Mouse (Mus musculus) midbrain, embryonic 12.5 days (tissue): Measurements from ENCODE around the gene Ccdc120. TPM values are rescaled to one million over a fixed set of nuclear protein-coding genes. Genes with fewer than 3 reads are reported as not detected.

Experiments used
- ATAC-seq: fragments of 200-750 bp; cut with Nextera tagmentation; 2 replicates; pipeline ENCODE4 v1.8.0; 2017; ENCODE audit warnings: low read depth, moderate TSS enrichment, moderate library complexity; ENCODE audit not compliant: low FRiP score
- H3K27ac ChIP-seq: fragments of 300-500 bp; sonication (generic); replicated peaks from 2 replicates; pipeline ENCODE4 v1.5.1; 2016; ENCODE audit warnings: mild to moderate bottlenecking
- H3K27me3 ChIP-seq: fragments of 300-500 bp; sonication (generic); 2 replicates; pipeline ENCODE4 v1.6.1; 2016; ENCODE audit warnings: mild to moderate bottlenecking
- H3K36me3 ChIP-seq: fragments of 300-500 bp; sonication (generic); 2 replicates; pipeline ENCODE4 v1.6.1; 2016
- H3K4me1 ChIP-seq: fragments of 300-500 bp; sonication (generic); 2 replicates; pipeline ENCODE4 v1.6.1; 2016
- H3K4me2 ChIP-seq: fragments of 300-500 bp; sonication (generic); replicated peaks from 2 replicates; pipeline ENCODE4 v1.6.1; 2016; ENCODE audit warnings: mild to moderate bottlenecking, moderate library complexity
- H3K4me3 ChIP-seq: fragments of 300-500 bp; sonication (generic); 2 replicates; pipeline ENCODE4 v1.5.1; 2016; ENCODE audit warnings: mild to moderate bottlenecking
- H3K9ac ChIP-seq: fragments of 300-500 bp; sonication (generic); replicated peaks from 2 replicates; pipeline ENCODE4 v1.6.1; 2016; ENCODE audit warnings: mild to moderate bottlenecking, moderate library complexity
- H3K9me3 ChIP-seq: fragments of 300-500 bp; sonication (generic); 2 replicates; pipeline ENCODE4 v1.6.1; 2016; ENCODE audit warnings: mild to moderate bottlenecking
- WGBS: fragments of 180-500 bp; shearing (Covaris S2); methylation state at CpG from one replicate; pipeline ENCODE4 v1.1.7; 2016; 5-methylcytosine and 5-hydroxymethylcytosine counted together
- polyA plus RNA-seq: library from polyadenylated mRNA; unstranded; fragments of >200 nt; fragmentation: Nextera tagmentation; extraction: Ambion mirVana; gene quantifications from 2 replicates; pipeline ENCODE4 v1.2.1, GENCODE M21; 2016

The Ccdc120 gene
- polyA plus RNA-seq, 1 experiment from 2014 or later, result 34.1 TPM

- Histone ChIP-seq H3K4me2 (no peak overlapping the region), H3K4me1 (no peaks in the 10 kb centered on the region), H3K9ac (no peak overlapping the region), H3K9me3 (no peaks in the 10 kb centered on the region), H3K27me3 (no peaks in the 10 kb centered on the region), H3K4me3 (no peak overlapping the region), H3K27ac (no peak overlapping the region), H3K36me3 (no peaks in the 10 kb centered on the region)
- 63% methylated on average over 5 of the region's 5 CpGs for WGBS
- no peak for ATAC-seq
Measured at GRCm38 (mm10) chrX:7743470-7743869, 7.2 kb downstream of the Ccdc120 start.

GRCm38 (mm10) chrX:7741103-7741502 is 9.6 kb downstream of the Ccdc120 start:
- Histone ChIP-seq H3K9me3 (no peaks in the 10 kb centered on the region), H3K27me3 (no peaks in the 10 kb centered on the region), H3K36me3 (peaks cover 5% of the 10 kb centered on the region; the same call in 1 of the 2 replicates), H3K4me2 (no peak overlapping the region), H3K9ac (no peak overlapping the region), H3K4me3 (no peak overlapping the region), H3K27ac (no peak overlapping the region), H3K4me1 (no peaks in the 10 kb centered on the region)
- ATAC-seq, result no peak
- whole genome bisulfite sequencing, result 77% methylated on average over 5 of the region's 5 CpGs

GRCm38 (mm10) chrX:7740082-7740819 is 10.5 kb downstream of the Ccdc120 start:
- Histone ChIP-seq H3K27ac (no peak overlapping the region), H3K27me3 (no peaks in the 10 kb centered on the region), H3K4me1 (no peaks in the 10 kb centered on the region), H3K9me3 (no peaks in the 10 kb centered on the region), H3K36me3 (peaks cover 5% of the 10 kb centered on the region; the same call in 1 of the 2 replicates), H3K9ac (no peak overlapping the region), H3K4me2 (no peak overlapping the region), H3K4me3 (no peak overlapping the region)
- no peak for ATAC-seq
- WGBS, result 69% methylated on average over 10 of the region's 10 CpGs

GRCm38 (mm10) chrX:7739336-7740081 is 11.2 kb downstream of the Ccdc120 start:
- no peaks in the 10 kb centered on the region for H3K4me1 ChIP-seq
- no peak overlapping the region for H3K27ac ChIP-seq
- H3K9ac ChIP-seq, result no peak overlapping the region
- no peak overlapping the region for H3K4me2 ChIP-seq
- ATAC-seq, result no peak
- no peak overlapping the region for H3K4me3 ChIP-seq
- no peaks in the 10 kb centered on the region for H3K9me3 ChIP-seq
- 74% methylated on average over 14 of the region's 14 CpGs for whole genome bisulfite sequencing
- H3K27me3 ChIP-seq, result no peaks in the 10 kb centered on the region
- peaks cover 5% of the 10 kb centered on the region; the same call in 1 of the 2 replicates for H3K36me3 ChIP-seq

- no peak overlapping the region for H3K4me3 ChIP-seq
- H3K27me3 ChIP-seq, result no peaks in the 10 kb centered on the region
- H3K9ac ChIP-seq, result no peak overlapping the region
- ATAC-seq, result no peak
- H3K36me3 ChIP-seq, result peaks cover 5% of the 10 kb centered on the region; the same call in 1 of the 2 replicates
- H3K9me3 ChIP-seq, result no peaks in the 10 kb centered on the region
- H3K4me2 ChIP-seq, result no peak overlapping the region
- 42% methylated on average over 23 of the region's 26 CpGs for WGBS
- no peak overlapping the region for H3K27ac ChIP-seq
- 0 out of 2 replicates have a peak, but pooled peaks cover 5% of the 10 kb centered on the region for H3K4me1 ChIP-seq
Measured at GRCm38 (mm10) chrX:7733571-7734156, 17.0 kb downstream of the Ccdc120 start.

- Histone ChIP-seq H3K4me2 (peak overlapping the region; percentile 58), H3K27me3 (no peaks in the 10 kb centered on the region), H3K4me3 (peak overlapping the region; percentile 49), H3K27ac (peak overlapping the region; percentile 60; the same call in 1 of the 2 replicates), H3K9me3 (no peaks in the 10 kb centered on the region), H3K9ac (peak overlapping the region; percentile 61), H3K4me1 (0 out of 2 replicates have a peak, but pooled peaks cover 9% of the 10 kb centered on the region), H3K36me3 (peaks cover 16% of the 10 kb centered on the region; the same call in 1 of the 2 replicates)
- 38% methylated on average over 4 of the region's 4 CpGs for WGBS
- no peak; the same call in none of the 2 replicates for ATAC-seq
Measured at GRCm38 (mm10) chrX:7728922-7729265, 21.8 kb downstream of the Ccdc120 start.

GRCm38 (mm10) chrX:7728215-7728921 is 22.3 kb downstream of the Ccdc120 start, which contains the start of gene Praf2:
Gene Praf2 (plus strand): TSS chrX:7728439.
- WGBS, result 24% methylated on average over 42 of the region's 42 CpGs
- peak within 1 kb of the TSS; percentile 60 for H3K27ac ChIP-seq
- peak; percentile 94 for ATAC-seq
- 0 out of 2 replicates have a peak, but pooled peaks cover 9% of the 10 kb centered on the region for H3K4me1 ChIP-seq
- no peaks in the 10 kb centered on the region for H3K27me3 ChIP-seq
- peaks cover 16% of the 10 kb centered on the region; the same call in 1 of the 2 replicates for H3K36me3 ChIP-seq
- peak within 1 kb of the TSS; percentile 49 for H3K4me3 ChIP-seq
- H3K9ac ChIP-seq, result peak within 1 kb of the TSS; percentile 61
- H3K9me3 ChIP-seq, result no peaks in the 10 kb centered on the region
- peak within 1 kb of the TSS; percentile 58 for H3K4me2 ChIP-seq

GRCm38 (mm10) chrX:7727176-7727575 is 23.5 kb downstream of the Ccdc120 start:
- Histone ChIP-seq H3K4me3 (no peak overlapping the region), H3K27ac (no peak overlapping the region), H3K27me3 (no peaks in the 10 kb centered on the region), H3K36me3 (peaks cover 16% of the 10 kb centered on the region; the same call in 1 of the 2 replicates), H3K9me3 (no peaks in the 10 kb centered on the region), H3K4me2 (no peak overlapping the region), H3K4me1 (peaks cover 13% of the 10 kb centered on the region; the same call in 1 of the 2 replicates), H3K9ac (no peak overlapping the region)
- ATAC-seq, result no peak
- WGBS, result 92% methylated on average over 13 of the region's 13 CpGs

GRCm38 (mm10) chrX:7725841-7726240 is 24.9 kb downstream of the Ccdc120 start:
- 88% methylated on average over 12 of the region's 12 CpGs for WGBS
- no peak overlapping the region for H3K4me2 ChIP-seq
- no peaks in the 10 kb centered on the region for H3K27me3 ChIP-seq
- H3K9me3 ChIP-seq, result no peaks in the 10 kb centered on the region
- no peak overlapping the region for H3K4me3 ChIP-seq
- H3K36me3 ChIP-seq, result peaks cover 16% of the 10 kb centered on the region; the same call in 1 of the 2 replicates
- no peak for ATAC-seq
- no peak overlapping the region for H3K27ac ChIP-seq
- H3K4me1 ChIP-seq, result peaks cover 13% of the 10 kb centered on the region; the same call in 1 of the 2 replicates
- H3K9ac ChIP-seq, result no peak overlapping the region

- ATAC-seq, result no peak
- no peaks in the 10 kb centered on the region for H3K9me3 ChIP-seq
- no peak overlapping the region for H3K9ac ChIP-seq
- H3K36me3 ChIP-seq, result peaks cover 16% of the 10 kb centered on the region; the same call in 1 of the 2 replicates
- WGBS, result 82% methylated on average over 7 of the region's 7 CpGs
- H3K4me1 ChIP-seq, result peaks cover 10% of the 10 kb centered on the region; the same call in 1 of the 2 replicates
- no peak overlapping the region for H3K27ac ChIP-seq
- no peaks in the 10 kb centered on the region for H3K27me3 ChIP-seq
- H3K4me2 ChIP-seq, result no peak overlapping the region
- no peak overlapping the region for H3K4me3 ChIP-seq
Measured at GRCm38 (mm10) chrX:7724135-7724534, 26.6 kb downstream of the Ccdc120 start.

- 36% methylated on average over 4 of the region's 4 CpGs for WGBS
- Histone ChIP-seq H3K4me2 (peak overlapping the region; percentile 59), H3K9ac (peak overlapping the region; percentile 59; the same call in 1 of the 2 replicates), H3K4me3 (peak overlapping the region; percentile 57), H3K27me3 (no peaks in the 10 kb centered on the region), H3K27ac (no peak overlapping the region), H3K9me3 (no peaks in the 10 kb centered on the region), H3K4me1 (peaks cover 7% of the 10 kb centered on the region; the same call in 1 of the 2 replicates), H3K36me3 (peaks cover 16% of the 10 kb centered on the region; the same call in 1 of the 2 replicates)
- no peak for ATAC-seq
Measured at GRCm38 (mm10) chrX:7722691-7723090, 28.0 kb downstream of the Ccdc120 start.
